Comparison of ENCODE assay signal across 13 mouse cellular contexts in genomic region chr15:96942651-96943050, GRCm38 (mm10).
DNase-seq lines count a peak whose midpoint lies in the region; ATAC-seq and TF ChIP-seq lines count a peak whose summit lies in the region.
"Had no signal": no experiment of that assay in that cellular context is flagged by ENCODE, and none has a peak within 500 bp of the region (broad histone marks: within the 10 kb centered on the region; RNA-seq: fewer than 3 reads in every experiment).

No protein-coding gene starts in this region.

- no peak overlapping the region for H3K4me2 ChIP-seq in intestine, postnatal 0 days (replicated peaks; ENCODE audit: low read depth)
- H3K4me2 ChIP-seq in intestine, embryonic 15.5 days (replicated peaks): no peak overlapping the region
- H3K4me2 ChIP-seq in midbrain, embryonic 11.5 days: no peak overlapping the region
- H3K4me2 ChIP-seq in midbrain, embryonic 14.5 days (ENCODE audit: low read length): no peak overlapping the region
- no peak overlapping the region for H3K4me2 ChIP-seq in stomach, postnatal 0 days (replicated peaks; ENCODE audit: low read depth)
- H3K4me2 ChIP-seq: embryonic facial prominence, embryonic 15.5 days had no signal

- WGBS in intestine, postnatal 0 days: 92% methylated on average over 4 of the region's 4 CpGs
- WGBS in intestine, embryonic 15.5 days: 88% methylated on average over 4 of the region's 4 CpGs
- WGBS in midbrain, embryonic 11.5 days: 88% methylated on average over 4 of the region's 4 CpGs
- WGBS in midbrain, embryonic 14.5 days: 86% methylated on average over 4 of the region's 4 CpGs
- WGBS in stomach, postnatal 0 days: 90% methylated on average over 4 of the region's 4 CpGs

- TF ChIP-seq CTCF in intestine, postnatal 0 days (IDR thresholded peaks at IDR 0.05; ENCODE audit: low read depth): peak; percentile 45
- peak; percentile 45 for TF ChIP-seq CTCF in stomach, postnatal 0 days (IDR thresholded peaks at IDR 0.05; ENCODE audit: low read depth)

- no peaks in the 10 kb centered on the region for H3K9me3 ChIP-seq in intestine, postnatal 0 days (ENCODE audit: control insufficient read depth)
- no peaks in the 10 kb centered on the region for H3K9me3 ChIP-seq in intestine, embryonic 15.5 days
- H3K9me3 ChIP-seq in midbrain, embryonic 11.5 days (ENCODE audit: control insufficient read depth, low read length): no peaks in the 10 kb centered on the region
- no peaks in the 10 kb centered on the region for H3K9me3 ChIP-seq in midbrain, embryonic 14.5 days (ENCODE audit: control insufficient read depth, low read length)
- no peaks in the 10 kb centered on the region for H3K9me3 ChIP-seq in stomach, postnatal 0 days (ENCODE audit: control insufficient read depth, low read length)
- H3K9me3 ChIP-seq: embryonic facial prominence, embryonic 15.5 days had no signal

- H3K27ac ChIP-seq in intestine, postnatal 0 days (ENCODE audit: low read depth, low read length): no peak overlapping the region
- no peak overlapping the region for H3K27ac ChIP-seq in intestine, embryonic 15.5 days
- H3K27ac ChIP-seq in midbrain, embryonic 11.5 days (ENCODE audit: low read depth, low read length): no peak overlapping the region
- no peak overlapping the region for H3K27ac ChIP-seq in midbrain, embryonic 14.5 days (replicated peaks; ENCODE audit: low read depth, low read length)
- no peak overlapping the region for H3K27ac ChIP-seq in stomach, postnatal 0 days (replicated peaks)
- H3K27ac ChIP-seq: embryonic facial prominence, embryonic 15.5 days; macrophage had no signal

- no peak overlapping the region for H3K4me3 ChIP-seq in intestine, postnatal 0 days (ENCODE audit: low read depth, low read length)
- no peak overlapping the region for H3K4me3 ChIP-seq in intestine, embryonic 15.5 days (replicated peaks)
- H3K4me3 ChIP-seq in midbrain, embryonic 11.5 days (ENCODE audit: low read depth, low read length): no peak overlapping the region
- no peak overlapping the region for H3K4me3 ChIP-seq in midbrain, embryonic 14.5 days (replicated peaks; ENCODE audit: low read depth, low read length)
- H3K4me3 ChIP-seq in stomach, postnatal 0 days (ENCODE audit: low read depth, low read length): no peak overlapping the region
- H3K4me3 ChIP-seq: embryonic facial prominence, embryonic 15.5 days had no signal

- no peaks in the 10 kb centered on the region for H3K36me3 ChIP-seq in intestine, postnatal 0 days (ENCODE audit: control insufficient read depth, insufficient read depth)
- H3K36me3 ChIP-seq in intestine, embryonic 15.5 days: no peaks in the 10 kb centered on the region
- H3K36me3 ChIP-seq in midbrain, embryonic 11.5 days (ENCODE audit: control insufficient read depth, insufficient read depth, low read length): no peaks in the 10 kb centered on the region
- H3K36me3 ChIP-seq in midbrain, embryonic 14.5 days (ENCODE audit: control insufficient read depth, insufficient read depth, low read length): no peaks in the 10 kb centered on the region
- H3K36me3 ChIP-seq in stomach, postnatal 0 days (ENCODE audit: control insufficient read depth, insufficient read depth, low read length): no peaks in the 10 kb centered on the region
- H3K36me3 ChIP-seq: embryonic facial prominence, embryonic 15.5 days had no signal

- no peak overlapping the region for H3K9ac ChIP-seq in intestine, postnatal 0 days (ENCODE audit: low read depth, low read length)
- no peak overlapping the region for H3K9ac ChIP-seq in intestine, embryonic 15.5 days
- H3K9ac ChIP-seq in midbrain, embryonic 11.5 days (ENCODE audit: low read length): no peak overlapping the region
- H3K9ac ChIP-seq in midbrain, embryonic 14.5 days (replicated peaks; ENCODE audit: low read length): no peak overlapping the region
- H3K9ac ChIP-seq in stomach, postnatal 0 days (ENCODE audit: low read length): no peak overlapping the region
- H3K9ac ChIP-seq: embryonic facial prominence, embryonic 15.5 days had no signal

- TF ChIP-seq EP300 in stomach, postnatal 0 days (optimal IDR thresholded peaks at IDR 0.05): no peak

- no peaks in the 10 kb centered on the region for H3K4me1 ChIP-seq in intestine, postnatal 0 days (replicated peaks; ENCODE audit: control insufficient read depth, insufficient read depth, low read length)
- no peaks in the 10 kb centered on the region for H3K4me1 ChIP-seq in intestine, embryonic 15.5 days (replicated peaks)
- H3K4me1 ChIP-seq in midbrain, embryonic 11.5 days (ENCODE audit: control insufficient read depth, insufficient read depth, low read length): no peaks in the 10 kb centered on the region
- H3K4me1 ChIP-seq in midbrain, embryonic 14.5 days (ENCODE audit: control insufficient read depth, insufficient read depth, low read length): no peaks in the 10 kb centered on the region
- no peaks in the 10 kb centered on the region for H3K4me1 ChIP-seq in stomach, postnatal 0 days (replicated peaks; ENCODE audit: control insufficient read depth, insufficient read depth)
- H3K4me1 ChIP-seq: embryonic facial prominence, embryonic 15.5 days had no signal

- H3K27me3 ChIP-seq in intestine, postnatal 0 days (replicated peaks; ENCODE audit: control insufficient read depth, insufficient read depth, low read length): no peaks in the 10 kb centered on the region
- H3K27me3 ChIP-seq in intestine, embryonic 15.5 days (replicated peaks): no peaks in the 10 kb centered on the region
- H3K27me3 ChIP-seq in midbrain, embryonic 11.5 days (ENCODE audit: control insufficient read depth, insufficient read depth, low read length): no peaks in the 10 kb centered on the region
- no peaks in the 10 kb centered on the region for H3K27me3 ChIP-seq in midbrain, embryonic 14.5 days (ENCODE audit: control insufficient read depth, insufficient read depth, low read length)
- no peaks in the 10 kb centered on the region for H3K27me3 ChIP-seq in stomach, postnatal 0 days (ENCODE audit: control insufficient read depth, insufficient read depth, low read length)
- H3K27me3 ChIP-seq: embryonic facial prominence, embryonic 15.5 days had no signal

- peak; percentile 77 for DNase-seq in midbrain, embryonic 11.5 days (ENCODE audit: low spot score, missing footprints)
- no peak for DNase-seq in midbrain, embryonic 14.5 days
- peak; percentile 43 for DNase-seq in MEL-GATA-1-ER (ENCODE audit: extremely low read depth, low read depth)
- DNase-seq in stomach, postnatal 0 days (ENCODE audit: low spot score): no peak
- DNase-seq in left cerebral cortex, adult 8-10 months (ENCODE audit: low spot score in 2 of 2): no peak
- DNase-seq: adrenal gland, postnatal 36 days; cerebellum, postnatal 36 days; kidney, postnatal 14 days had no signal

- ATAC-seq in intestine, postnatal 0 days: no peak
- ATAC-seq in intestine, embryonic 15.5 days: no peak
- ATAC-seq in midbrain, embryonic 11.5 days (ENCODE audit: low FRiP score): no peak
- no peak for ATAC-seq in midbrain, embryonic 14.5 days (ENCODE audit: low FRiP score, low TSS enrichment)
- no peak for ATAC-seq in stomach, postnatal 0 days (ENCODE audit: low FRiP score, low TSS enrichment)
- ATAC-seq: forebrain, embryonic 14.5 days had no signal

Comparison
In these comparisons a context has a peak if more than half of its experiments do, and no peak if none do; other contexts are left out.
1. DNase-seq: peak in midbrain, embryonic 11.5 days (single experiment) and MEL-GATA-1-ER (single experiment); none in midbrain, embryonic 14.5 days (single experiment), stomach, postnatal 0 days (single experiment) and left cerebral cortex, adult 8-10 months (0 of 2).